Mouse (Mus musculus) adrenal gland, postnatal 14 days (tissue): ENCODE measurements around the gene Shc4. TPM values are rescaled to one million over a fixed set of nuclear protein-coding genes. Genes with fewer than 3 reads are reported as not detected.
A peak's percentile ranks its signal among the peaks of the same experiment; 100 is the strongest.

Source experiments
- DNase-seq: peaks from one replicate; pipeline ENCODE4 v3.0.0; 2021; ENCODE audit warnings: mixed read lengths
- total RNA-seq: library from RNA; stranded (reverse); gene quantifications from 2 replicates; pipeline ENCODE4 v1.2.3, GENCODE M21; 2021

Gene Shc4
- total RNA-seq, 1 experiment from 2014 or later = 3.0 TPM

GRCm38 (mm10) chr2:125630010-125630409, 93.9 kb downstream of the Shc4 start:
- DNase-seq = no peak

DNA sequence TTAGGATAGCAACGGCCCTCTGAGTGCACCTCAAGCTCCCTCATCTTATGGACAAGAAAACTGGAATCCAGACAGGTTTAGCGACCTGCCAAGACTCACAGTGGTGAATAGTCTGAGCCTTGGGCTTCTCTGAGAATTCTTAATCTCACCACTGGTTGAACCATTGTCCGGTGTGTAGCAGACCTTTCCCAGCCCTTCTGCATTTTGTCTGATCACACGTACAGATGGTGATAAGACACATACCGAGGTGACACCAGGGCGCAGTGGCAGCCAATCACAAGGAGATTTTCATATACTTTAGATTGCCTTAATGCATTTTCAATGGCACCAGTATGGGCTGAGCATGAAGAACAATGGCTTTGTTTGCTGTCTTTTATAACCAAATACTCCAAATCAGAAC, 95.5 kb downstream of the Shc4 start:
- no peak for DNase-seq

GRCm38 (mm10) chr2:125626536-125626935, 97.4 kb downstream of the Shc4 start:
- DNase-seq = no peak

GRCm38 (mm10) chr2:125624837-125625351, 99.1 kb downstream of the Shc4 start, which contains the start of gene Cep152:
Cep152 (minus strand) TSS chr2:125625113.
- peak; percentile 99 for DNase-seq

DNA sequence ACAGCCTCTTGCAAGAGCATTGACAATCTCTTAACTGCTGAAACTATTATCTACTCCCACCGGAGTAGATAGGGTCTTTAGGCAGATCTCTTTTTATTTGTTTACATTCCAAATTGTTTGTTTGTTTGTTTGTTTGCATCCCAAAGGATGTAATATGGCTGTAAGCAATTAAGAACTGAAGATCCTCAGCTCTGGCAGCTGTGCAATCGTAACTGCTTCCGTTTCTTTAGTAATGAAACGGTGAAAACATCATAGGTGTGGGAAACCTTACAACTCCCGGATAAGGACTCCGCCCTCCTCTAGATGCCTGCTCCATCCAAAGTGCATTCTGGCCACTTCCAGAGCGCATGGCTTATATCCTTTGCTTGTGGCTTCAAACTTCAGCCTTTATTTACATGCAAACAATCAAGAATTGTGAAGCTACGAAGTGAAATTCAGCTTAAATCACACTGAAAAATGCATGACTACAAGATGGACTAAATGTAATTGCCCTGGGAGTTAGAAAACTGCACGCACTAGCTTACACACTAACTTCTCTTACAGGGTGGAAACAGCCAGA, 99.7 kb downstream of the Shc4 start:
- no peak for DNase-seq

GRCm38 (mm10) chr2:125623211-125623610, 100.7 kb downstream of the Shc4 start:
- no peak for DNase-seq

- no peak for DNase-seq
Observed at GRCm38 (mm10) chr2:125620213-125620907, 103.6 kb downstream of the Shc4 start.

GRCm38 (mm10) chr2:125615858-125616424, 108.0 kb downstream of the Shc4 start:
- no peak for DNase-seq

- no peak for DNase-seq
Observed at GRCm38 (mm10) chr2:125615440-125615839, 108.5 kb downstream of the Shc4 start.

DNA sequence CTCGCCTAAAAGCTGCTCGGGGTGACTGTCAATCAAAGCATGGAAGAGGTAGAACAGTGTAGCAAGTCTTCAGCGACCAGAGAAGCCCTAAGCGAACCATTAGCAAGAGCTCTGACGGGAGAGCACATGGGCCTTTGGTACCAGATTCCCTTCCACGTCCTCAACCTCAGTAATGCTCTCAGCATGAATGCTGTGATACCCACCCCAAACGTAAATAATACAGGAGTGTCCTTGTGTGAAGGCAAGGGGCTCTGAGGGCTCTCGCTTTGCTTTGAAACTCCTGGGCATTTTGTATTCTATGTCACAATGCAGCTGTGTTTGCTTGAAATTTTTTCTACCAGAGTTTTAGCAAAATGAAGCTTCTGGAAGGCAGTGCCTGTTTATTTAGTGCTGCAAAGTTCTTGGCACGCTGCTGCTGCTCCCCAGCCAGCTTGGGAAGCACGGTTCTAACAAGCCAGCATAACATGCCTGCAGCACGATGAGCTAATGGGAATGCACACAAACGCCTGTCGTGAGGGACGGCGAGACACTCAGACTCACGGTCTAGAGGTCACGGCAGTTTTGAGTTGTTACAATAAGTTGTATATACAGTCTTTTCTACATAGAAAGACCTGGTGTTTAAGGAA, 117.6 kb downstream of the Shc4 start:
- DNase-seq = no peak

- DNase-seq = peak; percentile 56
Observed at GRCm38 (mm10) chr2:125604646-125605045, 119.3 kb downstream of the Shc4 start.

DNA sequence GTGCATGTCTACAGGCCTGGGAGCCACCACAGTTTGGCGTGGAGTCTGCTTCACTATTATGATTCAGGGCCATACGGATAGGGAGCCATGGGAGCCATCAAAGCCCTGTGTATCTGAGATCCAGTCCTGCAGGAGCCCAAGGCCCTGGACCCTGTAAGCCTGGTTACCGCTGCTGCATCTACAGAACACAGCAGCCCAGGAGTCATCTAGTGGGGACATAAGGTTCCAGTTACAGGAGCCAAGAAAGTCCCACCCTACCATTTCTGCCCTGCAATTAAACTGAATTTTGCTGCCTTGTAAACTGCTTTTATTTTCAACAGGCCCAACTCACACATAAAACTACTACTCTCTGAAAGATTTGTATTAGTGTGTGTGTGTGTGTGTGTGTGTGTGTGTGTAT, 121.0 kb downstream of the Shc4 start:
- DNase-seq = no peak

DNA sequence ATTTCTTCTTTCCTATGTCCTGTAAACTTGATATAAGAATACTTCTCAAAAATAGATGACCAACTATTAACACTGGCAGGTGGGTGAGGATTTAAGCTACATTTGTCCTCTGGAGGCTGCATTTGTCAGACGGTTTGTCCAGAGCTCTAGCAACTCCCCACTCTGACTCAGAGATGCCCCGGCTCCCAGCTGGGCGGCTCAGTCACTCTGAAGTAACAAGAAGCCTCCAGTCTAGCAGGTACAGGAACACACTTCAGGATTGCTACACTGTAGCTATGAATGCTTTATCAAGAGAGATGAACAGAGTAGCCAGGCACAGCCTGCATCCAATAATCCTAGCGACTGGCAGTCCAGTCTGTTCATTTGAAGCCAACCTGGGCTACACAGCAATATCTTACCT, 125.0 kb downstream of the Shc4 start:
- DNase-seq = peak; percentile 11

DNA sequence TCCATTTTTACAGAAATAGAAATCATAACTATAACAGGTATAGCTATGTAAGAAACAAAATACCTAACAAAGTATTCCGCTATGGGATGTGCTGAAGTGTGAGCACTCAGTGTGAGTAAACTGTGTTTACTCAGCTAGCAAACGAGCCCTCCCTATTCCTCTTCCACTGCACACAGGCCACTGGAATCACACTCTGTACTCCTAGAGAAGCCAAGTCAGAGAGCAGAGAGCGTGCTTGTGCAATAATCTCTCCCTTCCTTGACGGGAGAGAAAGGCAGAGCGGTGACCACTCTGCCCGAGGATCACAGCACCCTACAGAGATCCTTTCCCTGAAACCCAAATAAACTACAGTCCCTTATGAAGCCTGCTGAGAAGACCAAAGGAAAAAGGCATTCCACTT, 125.7 kb downstream of the Shc4 start:
- no peak for DNase-seq

DNA sequence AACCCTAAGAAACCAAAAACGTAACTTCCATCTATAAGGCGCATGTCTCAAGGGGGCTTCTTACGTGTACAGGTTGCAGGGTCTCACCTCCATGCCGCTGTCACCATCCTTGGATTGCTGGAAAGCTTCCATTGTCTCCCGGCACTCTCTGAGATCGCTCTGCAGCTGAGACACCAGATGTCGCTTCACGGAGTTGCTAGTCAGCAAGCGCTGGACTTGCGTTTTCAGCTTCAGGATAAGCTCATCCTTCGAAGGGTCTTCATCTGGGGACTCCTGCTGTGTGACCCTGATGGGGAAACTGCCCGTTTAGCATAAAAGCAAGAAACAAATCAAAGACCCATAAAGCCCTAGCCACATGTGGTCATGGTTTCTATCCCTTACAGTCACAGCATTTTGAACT, 129.2 kb downstream of the Shc4 start:
- no peak for DNase-seq

DNA sequence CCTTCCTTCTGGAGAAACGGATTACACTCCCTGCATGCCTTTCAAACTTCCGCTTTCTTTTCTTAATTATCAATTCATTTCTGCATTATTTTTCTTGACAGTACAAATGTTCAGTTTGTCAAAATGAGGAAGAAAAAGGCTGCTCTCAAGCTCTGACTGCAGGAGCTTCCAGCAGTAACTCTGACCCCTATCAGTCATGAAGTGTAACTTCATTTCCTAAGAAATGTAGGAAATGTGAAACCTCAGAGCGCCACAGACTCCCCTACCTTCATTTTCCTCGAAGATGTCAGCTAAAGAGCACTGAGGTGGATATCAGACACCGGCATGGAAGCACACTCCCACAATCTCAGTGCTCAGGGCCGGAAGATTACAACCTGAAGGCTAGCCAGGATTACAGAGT, 129.9 kb downstream of the Shc4 start:
- DNase-seq = no peak

DNA sequence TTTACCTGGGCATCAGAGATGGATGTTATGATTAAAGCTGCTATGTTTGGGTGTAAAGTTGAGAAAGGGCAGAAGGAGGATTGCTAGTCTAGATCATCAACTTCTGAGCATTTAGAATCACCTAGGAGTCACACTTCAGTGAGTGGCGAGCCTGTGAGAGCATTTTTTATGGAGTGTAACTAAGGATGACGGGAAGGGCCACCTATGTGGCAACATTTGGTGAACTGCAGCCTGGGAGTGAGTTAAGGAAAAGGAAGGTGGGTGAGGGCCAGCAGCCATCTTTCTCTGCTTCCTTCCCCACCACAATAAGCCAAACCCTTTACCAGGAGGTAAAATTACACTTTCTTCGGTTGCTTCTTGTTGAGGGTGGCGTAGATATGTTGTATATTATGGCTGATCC, 132.1 kb downstream of the Shc4 start:
- DNase-seq = no peak

- DNase-seq = no peak
Observed at GRCm38 (mm10) chr2:125589287-125589686, 134.7 kb downstream of the Shc4 start.

DNA sequence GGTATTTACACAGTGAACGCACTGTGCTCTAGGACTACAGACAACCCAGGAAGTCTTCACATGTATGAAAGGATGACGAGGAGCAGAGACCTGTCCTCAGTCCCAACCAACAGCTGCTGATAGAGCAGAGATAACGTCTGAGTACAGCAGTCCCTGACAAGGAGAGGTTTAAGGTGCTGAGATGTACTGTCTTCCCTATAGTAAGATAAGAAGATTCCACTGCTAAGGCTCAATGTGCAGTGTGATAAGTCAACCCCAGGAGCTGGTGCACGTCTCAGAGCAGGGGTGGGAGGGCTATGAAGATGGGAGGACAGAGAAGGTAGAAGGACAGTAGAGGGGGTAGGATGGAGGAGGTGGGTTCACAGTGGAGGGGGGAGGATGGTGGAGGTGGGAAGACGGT, 142.9 kb downstream of the Shc4 start:
- no peak for DNase-seq

DNA sequence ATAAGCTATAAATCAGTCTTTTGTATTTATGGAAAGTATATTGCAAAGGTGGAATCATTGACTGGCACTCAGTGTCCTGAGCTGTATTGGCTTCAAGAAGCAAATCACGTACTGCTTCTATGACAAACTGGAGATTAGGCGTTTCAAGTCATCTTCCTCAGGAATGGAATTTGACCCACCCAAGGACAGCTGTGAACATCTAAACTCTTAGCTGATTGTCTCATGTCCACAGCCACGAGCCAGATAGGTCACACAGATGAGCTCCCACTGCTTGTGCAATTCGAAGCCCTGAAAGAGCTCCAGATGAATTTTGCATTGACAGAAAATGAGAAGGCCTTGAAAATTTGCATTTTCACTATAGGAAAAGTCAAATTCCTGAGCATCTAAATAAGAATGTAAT, 146.3 kb downstream of the Shc4 start:
- no peak for DNase-seq
